In genomic region chr1:42984119-42984518, GRCm38 (mm10) we compare ENCODE assay signal across 22 mouse cellular contexts. TPM values are rescaled to one million over a fixed set of nuclear protein-coding genes. Genes with fewer than 3 reads are reported as not detected.
DNase-seq lines count a peak whose midpoint lies in the region; ATAC-seq and TF ChIP-seq lines count a peak whose summit lies in the region.
"Had no signal": no experiment of that assay in that cellular context is flagged by ENCODE, and none has a peak within 500 bp of the region (broad histone marks: within the 10 kb centered on the region; RNA-seq: fewer than 3 reads in every experiment).

No protein-coding gene starts in this region.

- H3K27me3 ChIP-seq in kidney, postnatal 0 days (ENCODE audit: insufficient read depth, low read length): no peaks in the 10 kb centered on the region
- H3K27me3 ChIP-seq: embryonic facial prominence, embryonic 12.5 days; forebrain, embryonic 15.5 days; heart, embryonic 13.5 days; hindbrain, embryonic 13.5 days had no signal

- H3K4me2 ChIP-seq in kidney, postnatal 0 days (ENCODE audit: low read length): no peak overlapping the region
- H3K4me2 ChIP-seq: embryonic facial prominence, embryonic 12.5 days; forebrain, embryonic 15.5 days; heart, embryonic 13.5 days; hindbrain, embryonic 13.5 days had no signal

- H3K9ac ChIP-seq in kidney, postnatal 0 days (ENCODE audit: low read depth, low read length): no peak overlapping the region
- H3K9ac ChIP-seq: embryonic facial prominence, embryonic 12.5 days; forebrain, embryonic 15.5 days; heart, embryonic 13.5 days; hindbrain, embryonic 13.5 days had no signal

- H3K27ac ChIP-seq in kidney, postnatal 0 days: no peak overlapping the region
- H3K27ac ChIP-seq: embryonic facial prominence, embryonic 12.5 days; forebrain, embryonic 15.5 days; heart, embryonic 13.5 days; hindbrain, embryonic 13.5 days; hindbrain, postnatal 0 days had no signal

- no peak for TF ChIP-seq CTCF in kidney, postnatal 0 days (IDR thresholded peaks at IDR 0.05; ENCODE audit: low read depth)

- whole genome bisulfite sequencing in kidney, postnatal 0 days: 60% methylated on average over 3 of the region's 3 CpGs

- DNase-seq in CD4-positive, CD25-positive, alpha-beta regulatory T cell, adult 2 months (ENCODE audit: low read depth, low spot score): peak; percentile 2
- peak; percentile 22 for DNase-seq in kidney, postnatal 0 days (ENCODE audit: low spot score)
- DNase-seq in kidney, adult 8-10 months: no peak
- no peak for DNase-seq in natural killer cell, adult 2 months (ENCODE audit: low spot score in 2 of 2)
- DNase-seq in layer of hippocampus, postnatal 25 days (ENCODE audit: extremely low spot score in 1 of 2, low spot score in 1 of 2): no peak
- DNase-seq: adrenal gland, postnatal 10 days; cerebellum, adult 11 months; cerebellum, adult 8-10 months; cerebellum, postnatal 14 days; gastrocnemius, postnatal 36 days; heart, adult 11 months; heart, postnatal 36 days had no signal

- H3K9me3 ChIP-seq in kidney, postnatal 0 days (replicated peaks; ENCODE audit: low read length): no peaks in the 10 kb centered on the region
- H3K9me3 ChIP-seq: embryonic facial prominence, embryonic 12.5 days; forebrain, embryonic 15.5 days; G1E; hindbrain, embryonic 13.5 days had no signal

- no peak for ATAC-seq in CD4-positive, CD25-positive, alpha-beta regulatory T cell, adult 4 months
- no peak for ATAC-seq in kidney, postnatal 0 days (replicated peaks; ENCODE audit: low FRiP score, low read depth)
- ATAC-seq in common myeloid progenitor, adult 5-6 weeks (replicated peaks; ENCODE audit: low read depth, poor library complexity, severe bottlenecking): peak; percentile 100
- ATAC-seq: forebrain, embryonic 15.5 days; hindbrain, postnatal 0 days had no signal

- no peaks in the 10 kb centered on the region for H3K36me3 ChIP-seq in kidney, postnatal 0 days (ENCODE audit: insufficient read depth, low read length)
- H3K36me3 ChIP-seq: embryonic facial prominence, embryonic 12.5 days; forebrain, embryonic 15.5 days; G1E; heart, embryonic 13.5 days had no signal

- no peak overlapping the region for H3K4me3 ChIP-seq in kidney, postnatal 0 days (replicated peaks; ENCODE audit: low read depth, low read length)
- H3K4me3 ChIP-seq: embryonic facial prominence, embryonic 12.5 days; forebrain, embryonic 15.5 days; heart, embryonic 13.5 days; hindbrain, embryonic 13.5 days had no signal

- H3K4me1 ChIP-seq in kidney, postnatal 0 days (replicated peaks; ENCODE audit: insufficient read depth, low read length): 0 out of 2 replicates have a peak, but pooled peaks cover 4% of the 10 kb centered on the region
- H3K4me1 ChIP-seq: embryonic facial prominence, embryonic 12.5 days; forebrain, embryonic 15.5 days; heart, embryonic 13.5 days; hindbrain, embryonic 13.5 days had no signal

RNA-seq across cellular contexts. Expression of gene Gpr45, which starts 31.4 kb away (rescaled TPM):
- 1 to 10 TPM; 6.7 to 6.8 TPM for polyA plus RNA-seq in CD4-positive, CD25-positive, alpha-beta regulatory T cell, adult 4 months (2017; shearing (Covaris generic))
- 11.0 and 11.2 TPM in 2 replicates for polyA plus RNA-seq in kidney, postnatal 0 days (2015; fragmentation: Nextera tagmentation; extraction: Ambion mirVana)
- 2.1 and 2.7 TPM in 2 replicates for total RNA-seq in common myeloid progenitor, adult 5-6 weeks (2017)
- 10 to 100 TPM; 24.8 to 25.8 TPM for total RNA-seq in layer of hippocampus, postnatal 25 days (2021)
- total RNA-seq: gastrocnemius, adult 8-10 months had no signal
- polyA plus RNA-seq: C2C12, G1E had no signal

Comparison
In these comparisons a context has a peak if more than half of its experiments do, and no peak if none do; other contexts are left out.
1. DNase-seq: peak in CD4-positive, CD25-positive, alpha-beta regulatory T cell, adult 2 months (single experiment) and kidney, postnatal 0 days (single experiment); none in kidney, adult 8-10 months (0 of 2), natural killer cell, adult 2 months (0 of 2) and layer of hippocampus, postnatal 25 days (0 of 2).